Mouse (Mus musculus) erythroblast, embryonic 14.5 days (primary cell): Measurements from ENCODE around the gene Kdm4c.

ENCODE experiments used
- GATA1 ChIP-seq: IDR thresholded peaks from 2 replicates; pipeline ENCODE4 v1.6.1; 2012; ENCODE audit warnings: low read length, inconsistent platforms, mixed read lengths
- TAL1 ChIP-seq: IDR thresholded peaks from 3 replicates; pipeline ENCODE4 v1.6.1; 2012; ENCODE audit warnings: low read length, inconsistent platforms, mixed read lengths

DNA sequence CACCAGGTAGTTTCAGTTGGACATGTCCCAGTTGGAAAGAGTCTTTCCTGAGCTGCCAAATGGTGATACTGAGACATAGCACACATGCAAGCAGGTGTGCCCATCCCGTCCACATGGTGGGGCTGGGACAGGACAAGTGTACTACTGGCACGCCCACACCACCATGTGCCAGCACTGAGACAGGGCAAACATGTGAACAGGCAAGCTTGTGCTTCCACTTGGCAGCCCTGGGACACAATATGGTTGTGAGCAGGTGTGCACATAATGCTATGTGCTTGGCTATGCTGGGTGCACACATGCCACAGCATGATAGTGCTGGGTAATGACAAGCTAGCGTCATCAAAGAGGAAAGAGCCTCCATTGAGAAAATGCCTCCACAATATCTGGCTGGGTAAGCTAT is 8.8 kb upstream of the Kdm4c start:
- TF ChIP-seq GATA1 (no peak), TAL1 (no peak)
